Mouse (Mus musculus) embryonic fibroblast, embryonic 13.5 days (primary cell): ENCODE data around the gene Setd1b.

Source experiments
- CTCF ChIP-seq: IDR thresholded peaks from 2 replicates; pipeline ENCODE4 v1.5.1; 2011; ENCODE audit warnings: mild to moderate bottlenecking, control low read depth, low read length, moderate library complexity, borderline replicate concordance; ENCODE audit not compliant: insufficient read depth
- POLR2A ChIP-seq: IDR thresholded peaks from 2 replicates; pipeline ENCODE4 v1.6.1; 2011; ENCODE audit warnings: low read depth, mild to moderate bottlenecking, control low read depth, low read length, moderate library complexity

DNA sequence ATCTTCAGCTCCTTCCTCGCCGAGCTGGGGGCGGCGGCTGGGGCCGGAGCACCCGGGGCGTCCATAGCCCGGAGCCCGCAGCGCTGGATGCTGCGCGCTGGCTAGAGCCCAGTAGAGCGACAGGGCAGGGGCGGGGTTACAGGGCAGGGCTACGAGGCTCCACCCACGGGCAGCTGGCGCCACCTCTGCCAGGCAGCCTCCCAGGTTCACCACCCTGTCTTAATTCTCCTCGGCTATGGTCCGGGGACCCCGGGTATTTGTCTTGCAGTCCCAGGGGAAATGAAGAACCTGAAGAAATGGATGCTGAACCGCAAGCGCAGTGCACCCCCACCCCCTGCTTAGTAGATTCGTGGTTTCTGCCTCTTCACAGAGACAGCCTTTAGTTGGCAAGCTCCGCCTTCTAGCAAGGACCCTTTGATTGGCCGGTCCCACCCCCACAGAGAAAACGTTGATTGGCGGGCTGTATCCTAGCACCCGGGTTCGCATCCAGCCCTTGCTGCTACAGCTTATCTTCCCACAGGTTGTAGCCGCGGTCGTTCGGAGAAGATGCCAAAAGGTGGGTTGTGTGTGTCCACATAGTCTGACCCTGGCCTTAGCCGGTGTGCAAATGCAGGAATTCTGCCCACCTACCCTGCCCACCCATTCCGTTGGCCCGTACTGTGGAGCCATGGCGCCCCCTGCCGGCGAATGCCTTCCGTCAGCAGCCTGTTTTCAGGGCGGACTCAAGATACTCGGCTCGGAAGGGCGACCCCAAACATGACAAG is 9.5 kb upstream of the Setd1b start, which contains the start of gene Rhof:
- no peak for TF ChIP-seq POLR2A
- TF ChIP-seq CTCF = peak; percentile 93
